ENCODE assay signal across 11 mouse cellular contexts in genomic region chrX:74424443-74424842, GRCm38 (mm10). TPM values are rescaled to one million over a fixed set of nuclear protein-coding genes. Genes with fewer than 3 reads are reported as not detected.
DNase-seq lines count a peak whose midpoint lies in the region; ATAC-seq and TF ChIP-seq lines count a peak whose summit lies in the region.
"Had no signal": no experiment of that assay in that cellular context is flagged by ENCODE, and none has a peak within 500 bp of the region (broad histone marks: within the 10 kb centered on the region; RNA-seq: fewer than 3 reads in every experiment).

No protein-coding gene starts in this region.

- peak; percentile 89 for DNase-seq in heart, adult 11 months
- no peak for DNase-seq in heart, postnatal 4 days
- DNase-seq in R1 (ENCODE audit: low read depth, low spot score): peak; percentile 1
- DNase-seq in left cerebral cortex, postnatal 10 days (ENCODE audit: extremely low spot score in 1 of 2, low spot score in 2 of 2): no peak

- H3K4me2 ChIP-seq in intestine, postnatal 0 days (replicated peaks; ENCODE audit: low read depth): no peak overlapping the region
- H3K4me2 ChIP-seq in myocyte (ENCODE audit: low read depth): peak overlapping the region; percentile 78
- no peak overlapping the region for H3K4me2 ChIP-seq in hindbrain, embryonic 12.5 days (replicated peaks)
- H3K4me2 ChIP-seq: embryonic facial prominence, embryonic 13.5 days; midbrain, embryonic 12.5 days had no signal

- TF ChIP-seq POLR2A in myocyte (IDR thresholded peaks at IDR 0.05; ENCODE audit: insufficient read length, low read depth): peak; percentile 20

- H3K4me3 ChIP-seq in intestine, postnatal 0 days (ENCODE audit: low read depth, low read length): no peak overlapping the region
- H3K4me3 ChIP-seq in myocyte: peak overlapping the region; percentile 78
- no peak overlapping the region for H3K4me3 ChIP-seq in hindbrain, embryonic 12.5 days
- H3K4me3 ChIP-seq: embryonic facial prominence, embryonic 13.5 days; heart, embryonic 10.5 days; midbrain, embryonic 12.5 days had no signal

- no peak overlapping the region for H3ac ChIP-seq in myocyte (ENCODE audit: control insufficient read depth, insufficient read length)

- no peaks in the 10 kb centered on the region for H3K36me3 ChIP-seq in intestine, postnatal 0 days (ENCODE audit: control insufficient read depth, insufficient read depth)
- H3K36me3 ChIP-seq in myocyte (ENCODE audit: control insufficient read depth, insufficient read depth): no peaks in the 10 kb centered on the region
- no peaks in the 10 kb centered on the region for H3K36me3 ChIP-seq in hindbrain, embryonic 12.5 days
- H3K36me3 ChIP-seq: embryonic facial prominence, embryonic 13.5 days; heart, embryonic 10.5 days; midbrain, embryonic 12.5 days had no signal

- ATAC-seq in intestine, postnatal 0 days: peak; percentile 36; the same call in 1 of the 2 replicates
- no peak for ATAC-seq in inflammation-experienced regulatory T-cells, adult 6 months
- no peak for ATAC-seq in hindbrain, embryonic 12.5 days (ENCODE audit: low FRiP score)

- H3K9ac ChIP-seq in intestine, postnatal 0 days (ENCODE audit: low read depth, low read length): no peak overlapping the region
- H3K9ac ChIP-seq in hindbrain, embryonic 12.5 days: no peak overlapping the region
- H3K9ac ChIP-seq: embryonic facial prominence, embryonic 13.5 days; midbrain, embryonic 12.5 days had no signal

- TF ChIP-seq CTCF in intestine, postnatal 0 days (IDR thresholded peaks at IDR 0.05; ENCODE audit: low read depth): no peak

- no peaks in the 10 kb centered on the region for H3K27me3 ChIP-seq in intestine, postnatal 0 days (replicated peaks; ENCODE audit: control insufficient read depth, insufficient read depth, low read length)
- H3K27me3 ChIP-seq in myocyte (ENCODE audit: control insufficient read depth, insufficient read depth, insufficient read length): no peaks in the 10 kb centered on the region
- H3K27me3 ChIP-seq in hindbrain, embryonic 12.5 days: no peaks in the 10 kb centered on the region
- H3K27me3 ChIP-seq: embryonic facial prominence, embryonic 13.5 days; midbrain, embryonic 12.5 days had no signal

- H3K9me3 ChIP-seq in intestine, postnatal 0 days (ENCODE audit: control insufficient read depth): no peaks in the 10 kb centered on the region
- no peaks in the 10 kb centered on the region for H3K9me3 ChIP-seq in hindbrain, embryonic 12.5 days (replicated peaks)
- H3K9me3 ChIP-seq: embryonic facial prominence, embryonic 13.5 days; heart, embryonic 10.5 days; midbrain, embryonic 12.5 days had no signal

- peaks cover 33% of the 10 kb centered on the region for H3K79me2 ChIP-seq in myocyte (ENCODE audit: control insufficient read depth, insufficient read depth)

- intact Hi-C loops in left cerebral cortex, postnatal 10 days (cut with DNase I): no loop called here

- H3K4me1 ChIP-seq in intestine, postnatal 0 days (replicated peaks; ENCODE audit: control insufficient read depth, insufficient read depth, low read length): no peaks in the 10 kb centered on the region
- no peaks in the 10 kb centered on the region for H3K4me1 ChIP-seq in hindbrain, embryonic 12.5 days
- H3K4me1 ChIP-seq: heart, embryonic 10.5 days had no signal

- H3K27ac ChIP-seq in intestine, postnatal 0 days (ENCODE audit: low read depth, low read length): no peak overlapping the region
- no peak overlapping the region for H3K27ac ChIP-seq in hindbrain, embryonic 12.5 days
- H3K27ac ChIP-seq: embryonic facial prominence, embryonic 13.5 days; heart, embryonic 10.5 days; midbrain, embryonic 12.5 days had no signal

TF ChIP-seq in myocyte, 11 proteins besides CTCF, POLR2A, EP300 and RAD21:
- TF ChIP-seq TCF12 (IDR thresholded peaks at IDR 0.05; ENCODE audit: insufficient read depth, poor library complexity, severe bottlenecking) (no peak), E2F4 (IDR thresholded peaks at IDR 0.05; ENCODE audit: insufficient read depth) (no peak), MYOG (IDR thresholded peaks at IDR 0.05; ENCODE audit: control insufficient read depth in 1 of 3, insufficient read depth in 1 of 3, insufficient read length in 2 of 3, low read depth in 2 of 3) (no peak), SRF (IDR thresholded peaks at IDR 0.05; ENCODE audit: control insufficient read depth, insufficient read length, low read depth) (no peak), MAX (IDR thresholded peaks at IDR 0.05; ENCODE audit: low read depth) (no peak), USF1 (IDR thresholded peaks at IDR 0.05; ENCODE audit: low read depth) (no peak), POLR2AphosphoS2 (IDR thresholded peaks at IDR 0.05; ENCODE audit: insufficient read length, low read depth) (no peak)

RNA-seq across cellular contexts. Expression of gene G6pdx, which starts 4.6 kb away (rescaled TPM):
- 1 to 10 TPM; 9.1 to 10.0 TPM for total RNA-seq in heart, postnatal 4 days (2021)
- polyA plus RNA-seq in intestine, postnatal 0 days (2015; fragmentation: Nextera tagmentation; extraction: Ambion mirVana): 13.6 and 14.5 TPM in 2 replicates
- polyA plus RNA-seq in myocyte (2012; fragmentation: generic; extraction: Trizol): 62.2 TPM
- 10 to 100 TPM; 25.4 to 32.9 (median 31.4) TPM for polyA plus RNA-seq in inflammation-experienced regulatory T-cells, adult 6 months (2017; shearing (Covaris generic))
- polyA plus RNA-seq in hindbrain, embryonic 12.5 days (2016; fragmentation: Nextera tagmentation; extraction: Ambion mirVana): 48.8 and 52.9 TPM in 2 replicates
- 10 to 100 TPM; 29.8 to 33.3 TPM for total RNA-seq in left cerebral cortex, postnatal 10 days (2021)

RNA-seq across cellular contexts. Expression of gene Ikbkg, which starts 31.4 kb away (rescaled TPM):
- 10 to 100 TPM; 39.7 to 40.8 TPM for total RNA-seq in heart, postnatal 4 days (2021)
- 12.0 and 12.7 TPM in 2 replicates for polyA plus RNA-seq in intestine, postnatal 0 days (2015; fragmentation: Nextera tagmentation; extraction: Ambion mirVana)
- 24.7 TPM for polyA plus RNA-seq in myocyte (2012; fragmentation: generic; extraction: Trizol)
- polyA plus RNA-seq in inflammation-experienced regulatory T-cells, adult 6 months (2017; shearing (Covaris generic)): 10 to 100 TPM; 34.9 to 43.6 (median 39.3) TPM
- 24.2 and 27.7 TPM in 2 replicates for polyA plus RNA-seq in hindbrain, embryonic 12.5 days (2016; fragmentation: Nextera tagmentation; extraction: Ambion mirVana)
- 10 to 100 TPM; 42.9 to 45.7 TPM for total RNA-seq in left cerebral cortex, postnatal 10 days (2021)

RNA-seq across cellular contexts. Expression of gene Fam3a, which starts 31.4 kb away (rescaled TPM):
- 10 to 100 TPM; 16.6 to 24.0 TPM for total RNA-seq in heart, postnatal 4 days (2021)
- 20.9 and 22.0 TPM in 2 replicates for polyA plus RNA-seq in intestine, postnatal 0 days (2015; fragmentation: Nextera tagmentation; extraction: Ambion mirVana)
- polyA plus RNA-seq in myocyte (2012; fragmentation: generic; extraction: Trizol): 19.5 TPM
- polyA plus RNA-seq in inflammation-experienced regulatory T-cells, adult 6 months (2017; shearing (Covaris generic)): 10 to 100 TPM; 15.0 to 30.8 (median 30.5) TPM
- 32.1 and 33.7 TPM in 2 replicates for polyA plus RNA-seq in hindbrain, embryonic 12.5 days (2016; fragmentation: Nextera tagmentation; extraction: Ambion mirVana)
- 10 to 100 TPM; 16.4 to 24.1 TPM for total RNA-seq in left cerebral cortex, postnatal 10 days (2021)

RNA-seq across cellular contexts. Expression of gene Slc10a3, which starts 51.3 kb away (rescaled TPM):
- 1 to 10 TPM; 7.8 to 7.9 TPM for total RNA-seq in heart, postnatal 4 days (2021)
- 16.9 and 18.3 TPM in 2 replicates for polyA plus RNA-seq in intestine, postnatal 0 days (2015; fragmentation: Nextera tagmentation; extraction: Ambion mirVana)
- 11.2 TPM for polyA plus RNA-seq in myocyte (2012; fragmentation: generic; extraction: Trizol)
- 10 to 100 TPM; 18.1 to 31.3 (median 27.1) TPM for polyA plus RNA-seq in inflammation-experienced regulatory T-cells, adult 6 months (2017; shearing (Covaris generic))
- polyA plus RNA-seq in hindbrain, embryonic 12.5 days (2016; fragmentation: Nextera tagmentation; extraction: Ambion mirVana): 10.1 and 10.5 TPM in 2 replicates
- 1 to 10 TPM; 2.0 to 2.4 TPM for total RNA-seq in left cerebral cortex, postnatal 10 days (2021)

RNA-seq across cellular contexts. Expression of gene Ubl4a, which starts 51.4 kb away (rescaled TPM):
- 10 to 100 TPM; 48.3 to 50.5 TPM for total RNA-seq in heart, postnatal 4 days (2021)
- 77.4 and 78.1 TPM in 2 replicates for polyA plus RNA-seq in intestine, postnatal 0 days (2015; fragmentation: Nextera tagmentation; extraction: Ambion mirVana)
- polyA plus RNA-seq in myocyte (2012; fragmentation: generic; extraction: Trizol): 51.5 TPM
- polyA plus RNA-seq in inflammation-experienced regulatory T-cells, adult 6 months (2017; shearing (Covaris generic)): 10 to 100 TPM; 40.7 to 90.2 (median 68.6) TPM
- 56.7 and 63.1 TPM in 2 replicates for polyA plus RNA-seq in hindbrain, embryonic 12.5 days (2016; fragmentation: Nextera tagmentation; extraction: Ambion mirVana)
- 10 to 100 TPM; 58.7 to 59.2 TPM for total RNA-seq in left cerebral cortex, postnatal 10 days (2021)

Comparison
In these comparisons a context has a peak if more than half of its experiments do, and no peak if none do; other contexts are left out.
1. DNase-seq: peak in heart, adult 11 months (single experiment) and R1 (single experiment); none in heart, postnatal 4 days (single experiment) and left cerebral cortex, postnatal 10 days (0 of 2).